In genomic region chr11:119052661-119053256, GRCm38 (mm10) we compare ENCODE assay signal across 8 mouse cellular contexts. TPM values are rescaled to one million over a fixed set of nuclear protein-coding genes. Genes with fewer than 3 reads are reported as not detected.
DNase-seq lines count a peak whose midpoint lies in the region; ATAC-seq and TF ChIP-seq lines count a peak whose summit lies in the region.

No protein-coding gene starts in this region.

- no peaks in the 10 kb centered on the region for H3K36me3 ChIP-seq in kidney, embryonic 16.5 days (ENCODE audit: insufficient read depth, low read length)
- H3K36me3 ChIP-seq in forebrain, postnatal 0 days (ENCODE audit: insufficient read depth): no peaks in the 10 kb centered on the region
- no peaks in the 10 kb centered on the region for H3K36me3 ChIP-seq in midbrain, embryonic 15.5 days (replicated peaks)

- H3K4me1 ChIP-seq in kidney, embryonic 16.5 days (ENCODE audit: insufficient read depth, low read length): peaks cover 50% of the 10 kb centered on the region
- peaks cover 31% of the 10 kb centered on the region for H3K4me1 ChIP-seq in forebrain, postnatal 0 days (ENCODE audit: insufficient read depth)
- peaks cover 57% of the 10 kb centered on the region for H3K4me1 ChIP-seq in midbrain, embryonic 15.5 days

- no peak overlapping the region for H3K27ac ChIP-seq in kidney, embryonic 16.5 days (ENCODE audit: low read length)
- H3K27ac ChIP-seq in forebrain, postnatal 0 days (ENCODE audit: low read depth, low read length): peak overlapping the region; percentile 94
- H3K27ac ChIP-seq in midbrain, embryonic 15.5 days: peak overlapping the region; percentile 93

- 1% methylated on average over 13 of the region's 13 CpGs for WGBS in kidney, embryonic 16.5 days
- WGBS in forebrain, postnatal 0 days: 4% methylated on average over 13 of the region's 13 CpGs
- 3% methylated on average over 13 of the region's 13 CpGs for WGBS in midbrain, embryonic 15.5 days

- H3K9ac ChIP-seq in kidney, embryonic 16.5 days (replicated peaks; ENCODE audit: low read length): peak overlapping the region; percentile 45; the same call in 1 of the 2 replicates
- H3K9ac ChIP-seq in forebrain, postnatal 0 days: peak overlapping the region; percentile 93
- H3K9ac ChIP-seq in midbrain, embryonic 15.5 days: peak overlapping the region; percentile 41

- H3K4me2 ChIP-seq in kidney, embryonic 16.5 days (replicated peaks; ENCODE audit: low read depth, low read length): peak overlapping the region; percentile 71
- H3K4me2 ChIP-seq in forebrain, postnatal 0 days (ENCODE audit: low read depth): peak overlapping the region; percentile 92
- H3K4me2 ChIP-seq in midbrain, embryonic 15.5 days: peak overlapping the region; percentile 89

- peak overlapping the region; percentile 43 for H3K4me3 ChIP-seq in kidney, embryonic 16.5 days (ENCODE audit: low read length)
- peak overlapping the region; percentile 57 for H3K4me3 ChIP-seq in forebrain, postnatal 0 days (ENCODE audit: low read depth, low read length)
- peak overlapping the region; percentile 37 for H3K4me3 ChIP-seq in midbrain, embryonic 15.5 days

- ATAC-seq in kidney, embryonic 16.5 days (ENCODE audit: low FRiP score, low TSS enrichment): peak; percentile 60
- no peak for ATAC-seq in forebrain, postnatal 0 days
- ATAC-seq in midbrain, embryonic 15.5 days (replicated peaks): peak; percentile 18; the same call in 1 of the 2 replicates

- no peaks in the 10 kb centered on the region for H3K9me3 ChIP-seq in kidney, embryonic 16.5 days (ENCODE audit: low read length)
- no peaks in the 10 kb centered on the region for H3K9me3 ChIP-seq in forebrain, postnatal 0 days (ENCODE audit: low read length)
- H3K9me3 ChIP-seq in midbrain, embryonic 15.5 days: no peaks in the 10 kb centered on the region

- H3K27me3 ChIP-seq in kidney, embryonic 16.5 days (ENCODE audit: insufficient read depth, low read length): peaks cover 88% of the 10 kb centered on the region
- peaks cover 50% of the 10 kb centered on the region for H3K27me3 ChIP-seq in forebrain, postnatal 0 days (ENCODE audit: insufficient read depth, low read length)
- peaks cover 40% of the 10 kb centered on the region for H3K27me3 ChIP-seq in midbrain, embryonic 15.5 days (replicated peaks)

- no peak for DNase-seq in kidney, adult 11 months
- peak; percentile 92 for DNase-seq in NIH3T3 (ENCODE audit: low read depth)
- no peak for DNase-seq in forebrain, postnatal 0 days
- peak; percentile 62 to 75 for DNase-seq in kidney, postnatal 4 days
- DNase-seq in layer of hippocampus, adult 18-20 months (ENCODE audit: low spot score in 2 of 2): no peak
- no peak for DNase-seq in ovary, adult 18-20 months (ENCODE audit: low spot score)

- no peak for TF ChIP-seq CTCF in forebrain, postnatal 0 days (IDR thresholded peaks at IDR 0.05; ENCODE audit: low read depth)

RNA-seq across cellular contexts. Expression of gene Cbx8, which starts 12.0 kb away (rescaled TPM):
- 8.2 and 8.5 TPM in 2 replicates for polyA plus RNA-seq in kidney, embryonic 16.5 days (2015; fragmentation: Nextera tagmentation; extraction: Ambion mirVana)
- total RNA-seq in forebrain, postnatal 0 days (2014; rRNA removed): 14.2 and 21.9 TPM in 2 replicates
- 5.3 and 8.5 TPM in 2 replicates for polyA plus RNA-seq in forebrain, postnatal 0 days (2015; fragmentation: Nextera tagmentation; extraction: Ambion mirVana)
- polyA plus RNA-seq in midbrain, embryonic 15.5 days (2015; fragmentation: Nextera tagmentation; extraction: Ambion mirVana): 9.6 and 9.7 TPM in 2 replicates
- 10 to 100 TPM in 1 of 2 experiments, 1 to 10 TPM in 1; 8.7 to 10.9 TPM for total RNA-seq in layer of hippocampus, adult 18-20 months (2021)

RNA-seq across cellular contexts. Expression of gene Cbx2, which starts 30.0 kb away (rescaled TPM):
- 35.5 and 37.3 TPM in 2 replicates for polyA plus RNA-seq in kidney, embryonic 16.5 days (2015; fragmentation: Nextera tagmentation; extraction: Ambion mirVana)
- 9.2 and 15.2 TPM in 2 replicates for total RNA-seq in forebrain, postnatal 0 days (2014; rRNA removed)
- 6.4 TPM in 2 replicates for polyA plus RNA-seq in forebrain, postnatal 0 days (2015; fragmentation: Nextera tagmentation; extraction: Ambion mirVana)
- 17.6 and 19.6 TPM in 2 replicates for polyA plus RNA-seq in midbrain, embryonic 15.5 days (2015; fragmentation: Nextera tagmentation; extraction: Ambion mirVana)
- 1 to 10 TPM; 2.5 to 2.9 TPM for total RNA-seq in layer of hippocampus, adult 18-20 months (2021)

RNA-seq across cellular contexts. Expression of gene Cbx4, which starts 33.3 kb away (rescaled TPM):
- 9.9 and 10.9 TPM in 2 replicates for polyA plus RNA-seq in kidney, embryonic 16.5 days (2015; fragmentation: Nextera tagmentation; extraction: Ambion mirVana)
- total RNA-seq in forebrain, postnatal 0 days (2014; rRNA removed): 36.1 and 38.6 TPM in 2 replicates
- polyA plus RNA-seq in forebrain, postnatal 0 days (2015; fragmentation: Nextera tagmentation; extraction: Ambion mirVana): 21.7 and 26.1 TPM in 2 replicates
- 23.7 and 24.7 TPM in 2 replicates for polyA plus RNA-seq in midbrain, embryonic 15.5 days (2015; fragmentation: Nextera tagmentation; extraction: Ambion mirVana)
- total RNA-seq in layer of hippocampus, adult 18-20 months (2021): 10 to 100 TPM; 44.7 to 49.1 TPM

Comparison
In these comparisons a context has a peak if more than half of its experiments do, and no peak if none do; other contexts are left out.
1. DNase-seq: peak in NIH3T3 (single experiment) and kidney, postnatal 4 days (2 of 2); none in kidney, adult 11 months (single experiment), forebrain, postnatal 0 days (single experiment), layer of hippocampus, adult 18-20 months (0 of 2) and ovary, adult 18-20 months (single experiment).
2. H3K9ac ChIP-seq: peak in every context shown above with its lines; median percentile 93 in forebrain, postnatal 0 days; 45 in kidney, embryonic 16.5 days; 41 in midbrain, embryonic 15.5 days.
3. Peak in every context shown above with its lines, with median percentiles within 50 percentile points of each other: H3K4me2 ChIP-seq and H3K4me3 ChIP-seq.